Mouse (Mus musculus) C2C12 (cell line): ENCODE measurements at regions not wholly inside any gene's neighbourhood (a gene's known extent, or its start where the extent isn't known, plus 50 kb on each side); places are given as distances from the start of the nearest gene placed in this dataset.

Experiments used
- H3K27me3 ChIP-seq: one replicate; pipeline ENCODE4 v1.6.1; 2011; ENCODE audit not compliant: control insufficient read depth, insufficient read depth, insufficient read length
- H3K36me3 ChIP-seq: one replicate; pipeline ENCODE4 v1.6.1; 2011; ENCODE audit not compliant: control insufficient read depth, insufficient read depth
- H3K4me3 ChIP-seq: one replicate; pipeline ENCODE4 v1.5.1; 2011; ENCODE audit warnings: mild to moderate bottlenecking, control low read depth; ENCODE audit not compliant: poor library complexity, insufficient read depth, severe bottlenecking
- H3K79me2 ChIP-seq: one replicate; pipeline ENCODE4 v1.6.1; 2011; ENCODE audit not compliant: control insufficient read depth, insufficient read depth
- H3K79me3 ChIP-seq: one replicate; pipeline ENCODE4 v1.6.1; 2011; ENCODE audit warnings: low read depth, control low read depth
- H3ac ChIP-seq: one replicate; pipeline ENCODE3; 2011; ENCODE audit warnings: low read depth; ENCODE audit not compliant: control insufficient read depth, insufficient read length
- CEBPB ChIP-seq: IDR thresholded peaks from one replicate; pipeline ENCODE4 v1.6.1; 2011; ENCODE audit warnings: low read depth, mild to moderate bottlenecking, control low read depth, moderate library complexity
- CTCF ChIP-seq: IDR thresholded peaks from one replicate; pipeline ENCODE4 v1.5.1; 2011; ENCODE audit not compliant: control insufficient read depth, insufficient read depth, insufficient read length
- FOSL1 ChIP-seq: IDR thresholded peaks from one replicate; pipeline ENCODE4 v1.8.0; 2011; ENCODE audit warnings: mild to moderate bottlenecking, low read length; ENCODE audit not compliant: poor library complexity, insufficient read depth, severe bottlenecking
- MAX ChIP-seq: IDR thresholded peaks from one replicate; pipeline ENCODE4 v1.6.1; 2011; ENCODE audit warnings: mild to moderate bottlenecking, control low read depth
- MYOD1 ChIP-seq: IDR thresholded peaks from one replicate; pipeline ENCODE4 v1.6.1; 2011; ENCODE audit warnings: low read depth; ENCODE audit not compliant: control insufficient read depth, insufficient read length
- MYOG ChIP-seq: IDR thresholded peaks from one replicate; pipeline ENCODE4 v1.6.1; 2011; ENCODE audit not compliant: control insufficient read depth, insufficient read length; ENCODE audit errors: extremely low read depth
- USF1 ChIP-seq: IDR thresholded peaks from one replicate; pipeline ENCODE4 v1.6.1; 2011; ENCODE audit warnings: low read depth, mild to moderate bottlenecking, control low read depth, moderate library complexity

DNA sequence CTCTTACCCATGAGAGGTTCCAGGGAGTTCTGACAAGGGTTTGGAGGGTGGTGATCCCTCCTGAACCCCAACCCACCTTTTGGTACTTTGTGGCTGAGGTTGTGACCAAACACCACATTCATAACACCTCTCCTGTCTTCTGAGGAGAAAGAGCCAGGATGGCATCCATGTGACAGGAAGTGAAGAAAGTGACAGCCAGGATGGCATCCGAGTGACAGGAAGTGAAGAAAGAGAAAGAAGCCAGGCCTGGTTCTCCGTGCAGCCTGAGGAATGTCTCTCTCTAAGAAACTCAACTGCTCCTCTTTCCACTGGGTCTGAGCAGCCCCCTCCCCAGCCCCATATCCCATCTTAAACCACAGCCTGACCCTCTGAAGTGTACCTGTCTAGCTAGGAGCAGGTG, 138.9 kb upstream of the Tle3 start:
- Histone ChIP-seq H3K36me3 (no peaks in the 10 kb centered on the region), H3ac (no peak overlapping the region), H3K4me3 (no peak overlapping the region), H3K79me2 (no peaks in the 10 kb centered on the region), H3K79me3 (no peaks in the 10 kb centered on the region), H3K27me3 (peaks cover 21% of the 10 kb centered on the region)
- no peak for TF ChIP-seq MYOD1
- no peak for TF ChIP-seq CEBPB
- TF ChIP-seq CTCF: no peak
- no peak for TF ChIP-seq USF1
- TF ChIP-seq MAX: no peak
- no peak for TF ChIP-seq MYOG
- no peak for TF ChIP-seq FOSL1

DNA sequence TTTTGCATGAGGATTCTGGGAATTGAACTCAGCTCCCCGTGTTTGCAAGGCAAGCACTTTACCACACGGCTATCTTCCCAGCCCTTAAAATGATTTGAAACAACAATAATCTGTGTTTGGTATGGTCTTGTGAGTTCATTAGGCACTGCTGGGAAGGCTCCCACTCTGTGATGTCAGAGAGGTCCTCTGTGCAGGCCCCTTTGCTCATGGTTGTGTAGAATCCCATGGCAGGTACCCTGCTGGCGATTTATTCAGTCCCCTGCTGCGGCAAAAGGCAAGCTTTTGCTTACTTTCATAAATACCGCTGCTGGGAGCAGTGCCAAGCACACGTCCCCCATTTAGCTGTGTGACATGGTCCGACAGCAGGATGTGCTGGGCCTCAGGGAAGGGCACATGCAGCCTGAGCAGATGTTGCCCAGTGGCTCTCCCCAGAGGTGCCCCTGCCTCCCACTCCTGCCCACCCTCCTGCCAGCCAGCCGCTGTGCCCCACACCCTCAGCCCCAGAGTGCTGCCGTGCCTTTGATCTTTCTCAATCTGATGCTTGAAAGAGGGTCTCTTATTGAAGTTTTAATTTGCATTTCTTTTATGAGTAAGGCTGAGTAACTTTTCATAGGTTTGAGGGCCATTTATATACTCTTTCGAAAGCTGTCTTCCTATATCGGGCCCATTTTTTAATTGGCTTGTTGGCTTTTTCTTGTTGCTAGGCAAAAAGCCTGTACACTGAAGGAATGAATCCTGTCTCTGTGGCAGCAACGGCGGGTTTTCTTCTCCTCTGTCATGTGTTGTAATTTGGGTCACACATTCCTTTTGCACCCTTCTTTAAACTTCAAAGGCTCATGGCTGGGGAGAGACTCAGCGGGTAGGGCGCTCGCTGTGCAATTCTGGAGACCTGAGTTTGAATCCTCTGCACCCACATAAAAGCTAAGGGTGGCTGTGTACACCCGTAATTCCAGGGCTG, 136.2 kb upstream of the Tle3 start:
- Histone ChIP-seq H3K27me3 (peaks cover 31% of the 10 kb centered on the region), H3ac (no peak overlapping the region), H3K79me3 (no peaks in the 10 kb centered on the region), H3K79me2 (no peaks in the 10 kb centered on the region), H3K36me3 (no peaks in the 10 kb centered on the region), H3K4me3 (no peak overlapping the region)
- TF ChIP-seq MYOG (no peak), USF1 (no peak), CEBPB (no peak), MAX (no peak), MYOD1 (no peak), CTCF (no peak), FOSL1 (no peak)

DNA sequence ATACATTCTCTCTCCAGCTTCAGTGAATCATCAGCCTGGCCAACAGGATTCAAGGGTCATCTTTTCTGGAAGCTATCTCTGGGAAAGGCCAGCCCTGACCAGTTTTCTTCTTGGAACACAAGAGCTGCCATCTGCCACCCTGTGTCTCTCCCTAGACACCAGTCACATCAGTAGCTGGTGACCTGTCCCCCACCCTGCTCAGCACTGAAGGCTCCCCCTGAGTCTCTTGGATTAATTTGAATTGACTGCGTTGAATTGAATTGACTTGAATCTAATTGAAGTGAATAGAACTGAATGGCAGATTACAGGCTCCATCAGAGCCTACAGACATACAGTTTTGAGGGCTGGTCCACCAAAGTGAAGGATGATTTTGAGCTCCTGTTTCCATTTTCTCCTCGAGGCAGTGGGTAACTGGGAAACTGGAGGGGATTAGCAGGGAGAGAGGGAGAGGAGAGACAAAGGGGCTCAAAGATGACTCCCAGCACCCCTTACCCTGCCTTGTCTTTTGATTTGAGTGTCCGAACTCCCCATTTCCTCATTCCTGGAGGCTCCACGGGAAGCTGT, 133.4 kb upstream of the Tle3 start:
- no peaks in the 10 kb centered on the region for H3K79me3 ChIP-seq
- no peaks in the 10 kb centered on the region for H3K36me3 ChIP-seq
- peaks cover 26% of the 10 kb centered on the region for H3K27me3 ChIP-seq
- no peak overlapping the region for H3K4me3 ChIP-seq
- no peak for TF ChIP-seq MYOD1
- TF ChIP-seq MYOG: no peak
- TF ChIP-seq FOSL1: no peak
- no peak for TF ChIP-seq USF1
- TF ChIP-seq MAX: no peak
- no peak for TF ChIP-seq CTCF
- TF ChIP-seq CEBPB: no peak
- H3K79me2 ChIP-seq: no peaks in the 10 kb centered on the region
- no peak overlapping the region for H3ac ChIP-seq

- Histone ChIP-seq H3ac (no peak overlapping the region), H3K36me3 (no peaks in the 10 kb centered on the region), H3K79me2 (no peaks in the 10 kb centered on the region), H3K79me3 (no peaks in the 10 kb centered on the region), H3K4me3 (no peak overlapping the region), H3K27me3 (peaks cover 26% of the 10 kb centered on the region)
- TF ChIP-seq MYOD1 (no peak), MYOG (no peak), FOSL1 (no peak), USF1 (no peak), MAX (no peak), CTCF (no peak), CEBPB (no peak)
Measured at GRCm38 (mm10) chr9:61239328-61239727, 132.8 kb upstream of the Tle3 start.

DNA sequence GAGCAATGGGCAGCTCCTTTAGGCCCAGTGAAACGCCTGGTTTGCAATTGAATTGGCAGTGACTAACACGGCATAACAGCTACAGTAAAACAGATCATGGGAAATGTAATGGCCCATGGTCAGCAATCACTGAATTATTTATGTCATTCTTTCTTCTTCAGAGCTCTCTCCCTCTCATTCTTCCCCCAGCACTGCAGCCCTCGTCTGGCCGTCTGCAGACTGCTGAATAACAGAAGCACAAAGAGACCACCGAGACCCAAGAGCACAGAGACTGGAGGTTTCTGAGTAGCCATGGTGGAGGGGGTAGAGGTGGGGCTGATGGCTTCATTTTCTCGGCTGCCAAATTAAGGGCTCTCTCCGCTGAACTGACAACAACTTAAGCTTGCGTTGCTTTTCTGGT, 130.7 kb upstream of the Tle3 start:
- H3K79me3 ChIP-seq: no peaks in the 10 kb centered on the region
- no peaks in the 10 kb centered on the region for H3K36me3 ChIP-seq
- no peak overlapping the region for H3ac ChIP-seq
- H3K79me2 ChIP-seq: no peaks in the 10 kb centered on the region
- no peak overlapping the region for H3K4me3 ChIP-seq
- TF ChIP-seq MYOG (no peak), USF1 (no peak), MYOD1 (no peak), FOSL1 (no peak), MAX (no peak), CEBPB (no peak), CTCF (no peak)
- peaks cover 22% of the 10 kb centered on the region for H3K27me3 ChIP-seq
